Mouse (Mus musculus) small intestine, adult 2 months (tissue): ENCODE data around the gene Adcy5. TPM values are rescaled to one million over a fixed set of nuclear protein-coding genes. Genes with fewer than 3 reads are reported as not detected.

Experiments used
- H3K27ac ChIP-seq: fragments of 200-500 bp; 2 replicates; pipeline ENCODE4 v1.5.1; 2012; ENCODE audit warnings: low read depth, low read length, control low read depth, inconsistent platforms; ENCODE audit not compliant: insufficient read depth
- H3K27me3 ChIP-seq: fragments of 200-500 bp; 2 replicates; pipeline ENCODE4 v1.6.1; 2012; ENCODE audit warnings: mild to moderate bottlenecking, moderate library complexity, low read length, inconsistent platforms; ENCODE audit not compliant: control insufficient read depth, insufficient read depth
- H3K36me3 ChIP-seq: fragments of 200-500 bp; 2 replicates; pipeline ENCODE4 v1.6.1; 2012; ENCODE audit warnings: mild to moderate bottlenecking, low read length, control low read depth, inconsistent platforms; ENCODE audit not compliant: control insufficient read depth, insufficient read depth
- H3K4me1 ChIP-seq: fragments of 200-500 bp; 2 replicates; pipeline ENCODE4 v1.6.1; 2012; ENCODE audit warnings: low read length, inconsistent platforms, mixed read lengths; ENCODE audit not compliant: control insufficient read depth, insufficient read depth, insufficient read length
- H3K4me3 ChIP-seq: fragments of 200-500 bp; 2 replicates; pipeline ENCODE4 v1.5.1; 2012; ENCODE audit warnings: low read depth, mild to moderate bottlenecking, control low read depth, inconsistent platforms, low read length, moderate library complexity
- CTCF ChIP-seq: fragments of 200-500 bp; IDR thresholded peaks from 2 replicates; pipeline ENCODE4 v1.5.1; 2012; ENCODE audit warnings: low read depth, mild to moderate bottlenecking, control low read depth, inconsistent platforms, low read length, moderate library complexity, mixed read lengths; ENCODE audit not compliant: insufficient replicate concordance, insufficient read length; ENCODE audit errors: extremely low read depth
- POLR2A ChIP-seq: fragments of 200-500 bp; IDR thresholded peaks from 2 replicates; pipeline ENCODE4 v1.6.1; 2012; ENCODE audit warnings: low read depth, mild to moderate bottlenecking, control low read depth, inconsistent platforms, low read length, moderate library complexity
- WGBS: fragments of 180-500 bp; shearing (Covaris S2); methylation state at CpG from one replicate; pipeline ENCODE4 v1.1.7; 2018; 5-methylcytosine and 5-hydroxymethylcytosine counted together
- polyA plus RNA-seq: library from polyadenylated mRNA; depleted of rRNA; stranded (reverse); fragments of >200 nt; gene quantifications from 2 replicates; pipeline ENCODE4 v1.2.3, GENCODE M21; 2012

The Adcy5 gene
- polyA plus RNA-seq, 1 experiment, result 13.0 TPM

DNA sequence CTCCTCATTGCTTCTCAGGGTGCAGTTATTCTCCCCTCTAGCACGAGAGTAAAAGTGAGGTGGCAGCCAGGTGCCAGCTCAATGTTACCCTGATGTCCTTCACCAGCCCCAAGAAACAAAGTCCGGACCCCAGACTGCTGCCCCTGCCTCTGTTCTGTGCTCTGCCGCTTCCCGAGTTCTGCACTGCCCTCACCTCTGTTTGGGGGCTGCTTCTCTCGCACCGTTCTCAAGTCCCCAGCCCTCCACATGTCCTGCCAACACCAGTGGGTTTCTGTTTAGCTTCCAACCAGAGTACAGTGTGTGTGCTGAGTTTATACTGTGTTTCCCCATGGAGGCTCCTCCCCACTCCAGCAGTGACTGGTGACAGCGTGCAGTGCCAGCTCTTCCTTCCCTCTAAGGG is 150.5 kb downstream of the Adcy5 start:
- no peak overlapping the region for H3K27ac ChIP-seq
- TF ChIP-seq CTCF, result no peak
- no peak for TF ChIP-seq POLR2A
- 87% methylated on average over 7 of the region's 7 CpGs for WGBS
- no peaks in the 10 kb centered on the region for H3K4me1 ChIP-seq
- H3K4me3 ChIP-seq, result no peak overlapping the region
- H3K36me3 ChIP-seq, result peaks cover 6% of the 10 kb centered on the region
- H3K27me3 ChIP-seq, result no peaks in the 10 kb centered on the region

DNA sequence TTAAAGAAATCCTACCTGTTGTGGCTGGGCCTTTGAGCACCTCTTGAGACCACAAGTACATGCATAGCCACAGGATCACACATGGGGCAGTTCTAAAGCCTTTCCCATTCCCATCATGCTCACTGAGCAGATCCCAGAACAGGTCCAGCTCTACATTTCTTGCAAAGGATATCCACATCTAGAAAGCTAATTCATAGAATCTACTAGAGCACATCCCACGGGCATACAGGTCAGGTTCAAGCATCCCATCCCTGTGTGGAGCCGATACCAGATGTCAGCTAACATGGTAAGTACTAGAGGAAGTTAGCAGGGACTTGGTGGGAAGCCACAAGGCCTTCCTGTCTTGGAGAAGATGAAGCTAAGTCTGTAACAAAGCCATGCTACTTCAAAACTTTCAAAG is 152.0 kb downstream of the Adcy5 start:
- Histone ChIP-seq H3K27ac (no peak overlapping the region), H3K27me3 (no peaks in the 10 kb centered on the region), H3K4me1 (peaks cover 3% of the 10 kb centered on the region; the same call in 1 of the 2 replicates), H3K4me3 (no peak overlapping the region), H3K36me3 (peaks cover 7% of the 10 kb centered on the region)
- 81% methylated on average over 2 of the region's 2 CpGs for WGBS
- TF ChIP-seq POLR2A (no peak), CTCF (no peak)

DNA sequence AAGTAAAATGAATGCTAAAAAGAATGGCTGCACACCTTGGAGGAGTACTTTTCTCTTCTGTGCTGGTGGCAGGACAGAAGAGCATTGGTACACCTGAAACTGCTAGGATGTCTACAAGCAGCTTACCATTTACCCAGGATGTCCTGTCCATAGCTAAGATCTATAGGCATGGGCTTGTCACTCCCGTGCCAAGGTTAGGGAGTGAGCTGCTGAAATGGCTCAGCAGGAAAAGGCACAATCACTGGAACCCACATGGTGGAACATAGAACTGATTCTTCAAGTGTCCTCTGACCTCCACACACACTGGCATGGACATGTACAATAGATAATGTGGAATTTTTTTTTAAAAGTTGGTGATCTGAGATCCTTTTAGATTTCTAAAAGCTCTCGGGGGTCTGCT is 152.7 kb downstream of the Adcy5 start:
- WGBS, result 88% methylated on average over 2 of the region's 2 CpGs

DNA sequence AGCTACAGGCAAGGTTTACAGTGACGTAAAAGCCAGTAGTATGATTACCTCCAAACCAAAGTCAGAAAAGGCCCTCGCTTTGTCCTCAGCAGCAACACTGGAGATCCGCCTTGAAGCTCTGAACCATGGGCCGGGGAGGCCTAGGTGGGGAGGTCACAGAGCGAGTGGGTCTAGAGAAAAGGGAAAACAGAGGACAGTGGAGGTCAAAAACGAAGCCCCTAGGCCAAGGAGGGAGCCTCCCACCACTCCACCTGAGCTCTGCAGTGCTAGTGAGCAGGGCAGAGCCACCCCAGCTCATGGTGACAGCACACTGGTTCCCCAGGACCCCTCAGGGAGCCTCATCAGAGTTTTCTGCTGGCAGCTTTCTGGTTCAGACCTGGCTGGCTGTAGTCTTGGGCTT is 153.3 kb downstream of the Adcy5 start:
- 91% methylated on average over 6 of the region's 6 CpGs for WGBS
- TF ChIP-seq POLR2A (no peak), CTCF (no peak)
- Histone ChIP-seq H3K4me1 (peaks cover 3% of the 10 kb centered on the region; the same call in 1 of the 2 replicates), H3K36me3 (peaks cover 12% of the 10 kb centered on the region), H3K27ac (no peak overlapping the region), H3K27me3 (no peaks in the 10 kb centered on the region), H3K4me3 (no peak overlapping the region)

More for the DNA sequence above, 152.7 kb downstream of the Adcy5 start:
- peaks cover 8% of the 10 kb centered on the region for H3K36me3 ChIP-seq
- H3K4me3 ChIP-seq, result no peak overlapping the region
- no peak overlapping the region for H3K27ac ChIP-seq
- TF ChIP-seq CTCF (no peak), POLR2A (no peak)
- H3K27me3 ChIP-seq, result no peaks in the 10 kb centered on the region
- H3K4me1 ChIP-seq, result peaks cover 3% of the 10 kb centered on the region; the same call in 1 of the 2 replicates

DNA sequence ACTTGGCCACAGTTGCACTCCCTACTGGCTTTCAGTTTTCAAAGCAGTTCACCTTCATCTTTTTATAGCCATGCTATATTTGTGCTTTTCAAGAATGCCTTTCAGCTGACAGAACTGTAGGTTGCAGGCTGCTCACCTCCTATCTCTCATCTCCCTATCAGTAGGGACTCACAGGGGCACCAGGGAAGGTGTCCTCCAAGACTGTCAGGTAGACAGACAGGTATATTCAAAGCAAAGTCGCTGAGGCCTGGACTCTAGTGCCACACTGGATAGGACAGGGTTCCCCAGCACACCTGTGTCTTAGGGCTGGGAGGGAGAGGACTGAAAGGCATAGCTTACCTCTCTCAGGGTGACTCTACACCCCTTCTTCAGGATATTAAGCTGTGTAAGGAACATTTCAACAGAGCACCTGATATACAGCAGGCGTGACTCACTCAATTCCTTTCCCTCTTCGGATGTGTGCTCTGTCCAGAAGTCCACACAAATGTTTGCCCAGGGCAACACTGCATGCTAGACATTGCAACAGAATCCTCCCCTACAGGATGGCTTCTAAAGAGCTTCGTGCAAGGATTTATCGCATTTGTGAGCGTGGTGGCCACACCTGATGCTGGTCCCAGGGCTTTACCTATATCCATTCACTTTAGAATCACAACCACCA is 153.9 kb downstream of the Adcy5 start:
- TF ChIP-seq POLR2A (no peak), CTCF (no peak)
- Histone ChIP-seq H3K4me3 (no peak overlapping the region), H3K27me3 (no peaks in the 10 kb centered on the region), H3K4me1 (peaks cover 3% of the 10 kb centered on the region; the same call in 1 of the 2 replicates), H3K27ac (no peak overlapping the region), H3K36me3 (peaks cover 14% of the 10 kb centered on the region)
- 83% methylated on average over 6 of the region's 6 CpGs for WGBS

DNA sequence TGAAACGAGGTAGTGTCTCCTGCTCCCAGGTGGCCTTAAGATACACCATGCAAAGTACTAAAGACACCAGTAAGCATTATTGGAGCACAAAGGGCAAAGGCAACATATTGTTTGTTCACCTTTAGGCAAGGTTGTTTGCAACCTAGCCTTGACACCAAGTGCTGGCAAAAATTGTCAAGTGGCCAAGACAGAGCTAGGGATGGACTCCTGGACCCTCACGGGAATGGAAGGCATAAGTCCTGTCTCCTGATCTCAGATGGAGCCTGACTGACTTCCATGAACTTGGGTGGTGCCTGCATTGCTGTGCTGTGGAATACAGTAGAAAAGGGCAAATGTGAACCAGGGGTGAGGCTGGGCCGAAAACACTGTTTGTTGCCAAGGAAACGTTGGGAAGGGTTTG is 155.0 kb downstream of the Adcy5 start:
- no peaks in the 10 kb centered on the region for H3K27me3 ChIP-seq
- no peak overlapping the region for H3K4me3 ChIP-seq
- H3K27ac ChIP-seq, result no peak overlapping the region
- TF ChIP-seq CTCF (no peak), POLR2A (no peak)
- H3K4me1 ChIP-seq, result peaks cover 3% of the 10 kb centered on the region; the same call in 1 of the 2 replicates
- WGBS, result 79% methylated on average over 4 of the region's 4 CpGs
- H3K36me3 ChIP-seq, result peaks cover 20% of the 10 kb centered on the region

DNA sequence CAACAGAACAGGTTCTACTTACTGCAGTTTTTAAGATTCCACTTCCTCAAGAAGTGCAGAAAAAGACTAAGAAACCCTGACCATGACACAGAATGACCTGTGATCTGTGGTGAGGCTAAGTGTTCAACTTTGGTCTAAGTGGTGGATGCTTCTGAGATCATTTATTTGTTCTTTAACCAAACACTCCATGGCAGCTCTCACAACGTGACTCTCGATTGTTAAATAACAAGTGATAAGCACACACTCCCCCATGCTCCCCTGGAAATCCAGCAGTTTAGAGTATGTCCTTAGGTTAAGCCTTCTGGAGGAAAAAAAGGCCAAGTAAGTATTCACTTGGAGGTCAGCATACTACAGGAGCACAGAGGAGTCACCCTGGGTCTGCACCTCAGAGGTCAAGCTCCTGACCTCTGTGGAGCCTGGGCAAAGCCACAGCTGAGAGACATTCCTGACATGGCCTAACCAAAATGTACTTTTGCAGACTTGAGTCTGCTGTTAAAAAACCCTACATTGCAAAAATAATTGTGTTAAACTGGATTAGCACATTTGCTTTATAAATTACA is 156.0 kb downstream of the Adcy5 start:
- TF ChIP-seq POLR2A, result no peak
- no peak for TF ChIP-seq CTCF
- peaks cover 3% of the 10 kb centered on the region; the same call in 1 of the 2 replicates for H3K4me1 ChIP-seq
- H3K27me3 ChIP-seq, result no peaks in the 10 kb centered on the region
- no peak overlapping the region for H3K4me3 ChIP-seq
- 36% methylated on average over 2 of the region's 2 CpGs for WGBS
- peaks cover 20% of the 10 kb centered on the region for H3K36me3 ChIP-seq
- no peak overlapping the region for H3K27ac ChIP-seq
